Mouse (Mus musculus): Measurements from ENCODE around the gene Rusc2.

Rusc2 gene

GRCm38 (mm10) chr4:43381408-43382154, at the start of gene Rusc2:
Rusc2 (plus strand) TSS chr4:43381979.
- DNase-seq (ENCODE audit: low read depth): no peak

- no peak for DNase-seq (ENCODE audit: low read depth)
These were observed 47.0 kb upstream of the Rusc2 start for GRCm38 (mm10) chr4:43334771-43335170.

DNA sequence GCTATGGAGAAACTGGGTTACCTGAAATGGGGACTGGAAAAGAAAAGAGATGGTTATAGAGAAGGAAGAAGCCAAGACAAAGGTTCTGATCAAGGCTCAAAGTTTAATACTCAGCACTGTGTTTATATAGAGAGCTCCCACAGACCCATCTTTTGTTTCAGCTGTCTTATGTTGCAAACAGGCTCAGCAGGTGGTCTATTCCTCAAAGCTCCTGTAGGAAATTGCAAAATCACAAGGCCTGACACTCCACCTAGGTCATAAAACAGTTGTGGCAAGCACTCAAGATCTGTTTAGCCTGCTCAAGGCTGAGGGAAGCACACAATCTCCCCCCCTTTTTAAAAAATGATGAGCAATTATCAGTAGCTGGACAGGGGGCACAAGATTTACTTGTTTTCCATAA, 45.6 kb upstream of the Rusc2 start:
- DNase-seq (ENCODE audit: low read depth): no peak

GRCm38 (mm10) chr4:43340096-43340804, 41.5 kb upstream of the Rusc2 start:
- no peak for DNase-seq (ENCODE audit: low read depth)

DNA sequence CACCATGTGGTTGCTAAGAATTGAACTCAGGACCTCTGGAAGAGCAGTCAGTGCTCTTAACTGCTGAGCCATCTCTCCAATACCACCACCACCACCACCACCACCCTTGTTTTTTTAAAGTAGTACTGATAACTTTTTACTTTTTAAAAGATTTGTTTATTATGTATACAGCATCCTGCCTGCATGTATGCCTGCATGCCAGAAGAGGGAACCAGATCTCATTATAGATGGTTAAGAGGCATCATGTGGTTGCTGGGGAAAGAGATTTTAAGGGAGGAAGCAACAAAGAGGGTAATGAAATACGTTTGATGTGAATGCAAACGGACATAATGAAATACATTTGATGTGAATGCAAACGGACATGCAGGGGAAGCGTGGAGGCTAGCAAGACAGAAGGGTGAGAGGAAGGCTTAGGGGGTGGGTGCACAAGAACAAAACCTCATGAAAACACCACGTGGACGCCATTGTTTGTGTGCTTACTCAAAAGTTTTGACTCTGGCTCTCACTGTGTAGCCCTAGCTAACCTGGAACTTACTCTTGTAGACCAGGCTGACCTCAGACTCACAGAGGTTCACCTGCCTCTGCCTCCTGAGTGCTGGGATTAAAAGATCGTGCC, 40.4 kb upstream of the Rusc2 start:
- no peak for DNase-seq (ENCODE audit: low read depth)

DNA sequence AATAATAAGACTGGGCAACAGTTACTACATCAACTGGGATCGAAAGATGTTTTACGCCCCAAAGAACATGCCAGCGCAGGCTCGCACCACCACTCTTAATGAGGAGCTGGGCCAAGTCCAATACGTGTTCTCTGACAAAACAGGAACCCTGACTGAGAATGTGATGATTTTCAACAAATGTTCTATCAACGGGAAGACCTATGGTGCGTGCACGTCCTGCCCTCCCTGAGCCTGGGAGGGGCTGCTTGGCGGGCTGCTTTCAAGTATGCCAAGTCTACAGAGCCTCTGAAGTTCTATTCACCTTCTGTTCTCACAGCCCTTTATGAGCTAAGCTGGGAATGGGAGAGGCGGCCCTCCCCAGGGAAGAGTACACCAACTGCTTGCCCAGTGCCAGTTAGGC, 39.3 kb upstream of the Rusc2 start:
- no peak for DNase-seq (ENCODE audit: low read depth)

GRCm38 (mm10) chr4:43344932-43345331, 36.8 kb upstream of the Rusc2 start:
- no peak for DNase-seq (ENCODE audit: low read depth)

- no peak for DNase-seq (ENCODE audit: low read depth)
These were observed 32.6 kb upstream of the Rusc2 start for GRCm38 (mm10) chr4:43349206-43349605.

GRCm38 (mm10) chr4:43350038-43350560, 31.7 kb upstream of the Rusc2 start:
- no peak for DNase-seq (ENCODE audit: low read depth)

DNA sequence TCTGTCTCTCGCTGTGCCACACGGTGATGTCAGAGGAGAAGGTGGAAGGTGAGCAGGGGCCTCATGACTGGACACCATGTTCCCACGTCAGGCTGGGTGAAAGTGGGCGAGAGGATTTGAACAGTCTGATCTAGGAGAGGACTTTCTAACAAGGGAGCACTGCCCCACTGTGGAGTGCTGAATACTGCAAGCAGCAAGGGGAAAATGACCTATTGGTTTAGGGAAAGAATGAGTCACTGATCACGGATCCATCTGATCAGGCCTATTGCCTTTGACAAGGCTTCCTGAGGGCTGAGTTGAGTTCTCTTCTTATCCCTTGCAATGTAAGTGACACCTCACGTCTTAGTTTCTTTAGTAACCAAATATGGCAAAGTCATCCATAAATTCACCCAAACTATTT, 28.1 kb upstream of the Rusc2 start:
- DNase-seq (ENCODE audit: low read depth): no peak

GRCm38 (mm10) chr4:43364914-43365560, 16.7 kb upstream of the Rusc2 start:
- no peak for DNase-seq (ENCODE audit: low read depth)

DNA sequence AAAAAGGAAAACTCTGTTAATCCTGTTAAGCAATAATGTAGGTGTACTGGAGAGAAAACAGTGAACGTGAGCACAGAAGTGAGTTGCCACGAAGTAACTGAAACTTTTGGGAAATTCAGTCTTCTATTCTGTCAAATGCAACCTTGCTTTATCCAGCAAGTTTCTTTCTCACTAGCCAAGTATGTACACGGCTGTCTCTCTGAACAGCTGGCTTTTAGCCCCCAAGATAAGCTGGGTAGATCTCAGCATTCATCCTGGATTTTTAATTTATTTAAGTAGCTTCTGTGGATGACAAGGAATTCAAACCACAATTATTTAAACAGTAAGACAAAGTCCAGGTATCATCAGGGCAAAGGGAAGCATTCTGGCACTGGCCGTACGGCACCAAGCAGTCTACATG, 14.5 kb upstream of the Rusc2 start:
- DNase-seq (ENCODE audit: low read depth): no peak

DNA sequence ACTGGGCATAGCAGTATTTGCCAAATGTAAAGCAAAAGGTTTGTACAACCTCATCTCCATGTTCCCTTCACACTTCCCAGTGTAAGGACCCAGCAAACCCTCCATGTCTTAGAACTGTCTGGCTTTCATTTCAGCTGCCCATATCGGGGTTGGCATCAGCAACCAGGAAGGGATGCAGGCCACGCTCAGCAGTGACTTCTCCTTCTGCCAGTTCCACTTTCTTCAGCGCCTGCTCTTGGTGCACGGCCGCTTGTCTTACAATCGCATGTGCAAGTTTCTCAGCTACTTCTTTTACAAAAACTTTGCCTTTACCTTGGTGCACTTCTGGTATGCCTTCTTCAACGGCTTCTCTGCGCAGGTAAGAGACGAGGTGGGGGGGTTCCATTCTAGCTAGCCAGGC, 14.0 kb upstream of the Rusc2 start:
- no peak for DNase-seq (ENCODE audit: low read depth)

DNA sequence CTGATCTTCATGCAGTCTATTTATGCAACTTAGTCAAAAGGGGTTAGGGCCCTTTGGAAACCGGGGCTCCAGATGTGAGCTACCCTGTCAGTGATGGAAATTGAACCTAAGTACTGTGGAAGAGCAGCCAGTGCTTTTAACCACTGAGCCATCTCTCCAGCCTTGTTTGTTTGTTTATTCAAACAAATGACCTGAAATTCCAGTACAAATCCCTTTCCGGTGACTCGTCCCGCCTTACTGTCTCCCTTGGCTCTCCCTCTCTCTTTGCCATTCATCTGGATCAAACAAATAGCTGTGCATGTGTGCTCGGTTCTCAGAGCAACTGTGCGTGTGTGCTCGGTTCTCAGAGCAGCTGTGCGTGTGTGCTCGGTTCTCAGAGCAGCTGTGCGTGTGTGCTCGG, 10.4 kb upstream of the Rusc2 start:
- DNase-seq (ENCODE audit: low read depth): no peak

DNA sequence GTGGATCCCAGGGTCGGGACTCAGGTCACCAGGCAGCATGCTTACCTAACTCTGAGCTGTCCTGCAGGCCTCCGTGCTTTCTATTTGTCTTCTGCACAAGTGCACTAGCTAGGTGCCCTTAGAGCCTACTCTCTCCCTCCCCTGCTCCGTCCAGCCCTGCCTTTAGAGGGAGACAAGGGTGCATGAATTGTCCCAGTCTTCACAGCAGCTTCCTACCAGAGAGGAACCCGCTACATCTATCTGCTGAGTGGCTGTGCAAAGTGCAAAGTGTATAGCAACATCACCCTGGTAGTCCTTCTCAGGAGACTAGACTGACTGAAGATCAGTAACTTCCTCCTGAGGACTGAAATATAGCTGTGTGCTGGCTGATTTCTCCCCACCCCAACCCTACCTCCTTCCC, 9.6 kb upstream of the Rusc2 start:
- DNase-seq (ENCODE audit: low read depth): no peak

- no peak for DNase-seq (ENCODE audit: low read depth)
These were observed 7.5 kb upstream of the Rusc2 start for GRCm38 (mm10) chr4:43374266-43374665.

- DNase-seq (ENCODE audit: low read depth): no peak
These were observed 2.2 kb upstream of the Rusc2 start for GRCm38 (mm10) chr4:43379601-43380000.

- no peak for DNase-seq (ENCODE audit: low read depth)
These were observed 828 bp upstream of the Rusc2 start for GRCm38 (mm10) chr4:43380951-43381350.

GRCm38 (mm10) chr4:43382155-43383020, 609 bp downstream of the Rusc2 start:
- DNase-seq (ENCODE audit: low read depth): no peak

DNA sequence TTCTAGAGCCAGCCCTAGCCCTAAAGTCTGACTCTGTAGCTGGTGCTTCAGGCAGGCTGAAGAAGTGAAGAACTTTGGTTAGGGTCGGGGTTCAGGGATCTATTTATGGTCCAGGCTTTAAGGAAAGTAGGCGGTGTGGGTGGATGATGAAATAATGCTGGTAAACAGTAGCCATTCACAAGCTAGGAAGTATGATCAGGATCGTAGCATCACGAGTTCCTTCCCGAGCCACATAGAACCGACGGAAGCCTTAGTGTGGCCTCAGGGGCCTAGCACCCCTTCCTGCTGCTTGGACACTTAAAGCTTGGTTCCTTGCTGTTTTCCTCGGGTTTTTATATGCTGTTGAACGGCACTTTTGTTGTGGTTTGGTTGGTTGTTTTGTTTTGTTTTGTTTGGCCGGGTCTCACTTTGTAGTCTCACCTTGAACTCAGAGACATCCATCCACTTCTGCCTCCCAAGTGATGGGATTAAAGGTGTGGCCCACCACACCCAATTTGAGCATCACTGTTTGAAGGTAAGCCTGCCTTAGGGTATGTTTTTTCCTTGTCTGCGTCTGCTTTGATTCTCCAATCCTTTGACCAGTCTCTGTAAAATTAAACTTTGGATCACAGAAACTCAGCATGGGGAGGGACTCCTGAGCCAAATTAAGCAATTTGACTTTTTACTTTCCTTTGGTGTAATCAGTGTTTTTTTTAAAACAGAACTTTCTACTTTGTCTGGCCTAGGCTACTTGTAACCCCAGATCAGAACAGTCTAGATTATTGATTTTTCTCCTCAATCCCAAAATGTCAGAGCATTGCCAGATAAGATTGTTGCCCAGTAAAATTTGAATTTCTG, 1.7 kb downstream of the Rusc2 start:
- no peak for DNase-seq (ENCODE audit: low read depth)

GRCm38 (mm10) chr4:43384083-43384460, 2.3 kb downstream of the Rusc2 start:
- DNase-seq (ENCODE audit: low read depth): no peak

Data from c-Kit-positive CD71-positive TER-119-negative erythroid progenitor cells, embryonic 14.5 days (primary cell).